8 mouse cellular contexts compared by ENCODE assay signal in the genomic region with DNA sequence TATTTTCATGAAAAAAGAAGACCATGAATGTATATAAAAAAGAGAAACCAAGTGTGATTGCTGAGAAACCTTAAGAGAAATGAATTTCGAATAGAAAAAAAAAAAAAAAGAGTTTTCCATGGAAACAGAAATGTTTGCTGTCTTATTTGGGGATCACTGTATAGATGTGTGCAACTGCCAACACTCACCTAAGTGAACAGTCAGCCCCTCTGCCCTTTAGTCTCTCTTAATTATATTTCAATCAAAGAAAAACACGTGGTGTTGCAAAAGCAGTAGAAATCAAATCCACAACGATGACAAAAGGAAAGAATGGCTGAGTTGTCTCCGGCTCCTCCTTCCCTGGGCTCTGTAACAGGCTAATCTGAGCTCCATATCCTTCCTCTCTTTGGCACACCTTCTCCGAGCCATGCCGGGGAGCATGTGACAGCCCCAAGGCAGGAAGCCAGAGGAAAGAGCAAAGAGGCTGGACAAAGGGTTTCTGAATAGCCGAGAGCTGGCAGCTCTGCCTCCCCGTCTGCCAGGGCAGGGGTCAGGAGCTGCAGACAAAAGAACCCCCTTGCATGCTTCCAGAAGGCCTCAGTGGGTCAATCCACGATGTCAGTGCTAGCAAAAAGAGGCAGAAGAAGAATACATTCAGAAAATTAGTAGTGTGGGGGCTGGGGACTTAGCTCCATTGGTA.
DNase-seq lines count a peak whose midpoint lies in the region; ATAC-seq and TF ChIP-seq lines count a peak whose summit lies in the region.

No protein-coding gene starts in this region.

- H3K4me1 ChIP-seq in forebrain, postnatal 0 days (ENCODE audit: insufficient read depth): peaks cover 3% of the 10 kb centered on the region; the same call in 1 of the 2 replicates
- H3K4me1 ChIP-seq in liver, embryonic 16.5 days (ENCODE audit: control insufficient read depth, low read depth, low read length): no peaks in the 10 kb centered on the region

- peak; percentile 92 for ATAC-seq in forebrain, postnatal 0 days
- peak; percentile 56 for ATAC-seq in liver, embryonic 16.5 days (ENCODE audit: low read depth)
- ATAC-seq in erythroid progenitor cell, adult 5-6 weeks (replicated peaks; ENCODE audit: low FRiP score, poor library complexity, severe bottlenecking): no peak

- intact Hi-C loops in heart, postnatal 25 days (cut with DNase I): no loop called here

- H3K27me3 ChIP-seq in forebrain, postnatal 0 days (ENCODE audit: insufficient read depth, low read length): no peaks in the 10 kb centered on the region; the same call in 1 of the 2 replicates
- H3K27me3 ChIP-seq in liver, embryonic 16.5 days (ENCODE audit: control insufficient read depth, insufficient read depth, low read depth, low read length): no peaks in the 10 kb centered on the region

- H3K4me3 ChIP-seq in forebrain, postnatal 0 days (ENCODE audit: low read depth, low read length): no peak overlapping the region
- no peak overlapping the region for H3K4me3 ChIP-seq in liver, embryonic 16.5 days (ENCODE audit: low read depth, low read length)

- H3K36me3 ChIP-seq in forebrain, postnatal 0 days (ENCODE audit: insufficient read depth): no peaks in the 10 kb centered on the region
- no peaks in the 10 kb centered on the region for H3K36me3 ChIP-seq in liver, embryonic 16.5 days (ENCODE audit: control insufficient read depth, insufficient read depth)

- no peak for TF ChIP-seq CTCF in forebrain, postnatal 0 days (IDR thresholded peaks at IDR 0.05; ENCODE audit: low read depth)

- H3K9ac ChIP-seq in forebrain, postnatal 0 days: 0 out of 2 replicates have a peak overlapping the region, but pooled peaks have one; percentile 10
- H3K9ac ChIP-seq in liver, embryonic 16.5 days (ENCODE audit: low read depth, low read length): no peak overlapping the region

- 5% methylated on average over 9 of the region's 9 CpGs for WGBS in forebrain, postnatal 0 days
- WGBS in liver, embryonic 16.5 days (ENCODE audit: insufficient replicate concordance): 19% methylated on average over 9 of the region's 9 CpGs

- no peak overlapping the region for H3K27ac ChIP-seq in forebrain, postnatal 0 days (ENCODE audit: low read depth, low read length)
- H3K27ac ChIP-seq in liver, embryonic 16.5 days (ENCODE audit: low read length): no peak overlapping the region

- DNase-seq in ES-CJ7 (ENCODE audit: low read depth, low spot score): peak; percentile 23
- DNase-seq in cerebellum, adult 18-20 months: peak; percentile 22 to 39
- DNase-seq in forebrain, postnatal 0 days: peak; percentile 64
- peak; percentile 73 for DNase-seq in heart, postnatal 25 days (ENCODE audit: low spot score)
- DNase-seq in layer of hippocampus, adult 18-20 months (ENCODE audit: low spot score in 2 of 2): peak; percentile 50 to 55
- peak; percentile 50 for DNase-seq in ovary, adult 18-20 months (ENCODE audit: low spot score)

- no peaks in the 10 kb centered on the region for H3K9me3 ChIP-seq in forebrain, postnatal 0 days (ENCODE audit: low read length)
- H3K9me3 ChIP-seq in liver, embryonic 16.5 days (replicated peaks; ENCODE audit: control insufficient read depth, low read length): no peaks in the 10 kb centered on the region

- H3K4me2 ChIP-seq in forebrain, postnatal 0 days (ENCODE audit: low read depth): peak overlapping the region; percentile 15; the same call in 1 of the 2 replicates
- H3K4me2 ChIP-seq in liver, embryonic 16.5 days (ENCODE audit: low read depth, low read length): no peak overlapping the region

Comparison
In these comparisons a context has a peak if more than half of its experiments do, and no peak if none do; other contexts are left out.
1. DNase-seq: peak in every context shown above with its lines; median percentile 73 in heart, postnatal 25 days; 64 in forebrain, postnatal 0 days; 52 in layer of hippocampus, adult 18-20 months; 50 in ovary, adult 18-20 months; 30 in cerebellum, adult 18-20 months; 23 in ES-CJ7.